Mouse (Mus musculus): ENCODE results near the gene Suclg2. TPM values are rescaled to one million over a fixed set of nuclear protein-coding genes. Genes with fewer than 3 reads are reported as not detected.

The Suclg2 gene
- polyA plus RNA-seq, 2 experiments, result 21.1 to 33.8 TPM

DNA sequence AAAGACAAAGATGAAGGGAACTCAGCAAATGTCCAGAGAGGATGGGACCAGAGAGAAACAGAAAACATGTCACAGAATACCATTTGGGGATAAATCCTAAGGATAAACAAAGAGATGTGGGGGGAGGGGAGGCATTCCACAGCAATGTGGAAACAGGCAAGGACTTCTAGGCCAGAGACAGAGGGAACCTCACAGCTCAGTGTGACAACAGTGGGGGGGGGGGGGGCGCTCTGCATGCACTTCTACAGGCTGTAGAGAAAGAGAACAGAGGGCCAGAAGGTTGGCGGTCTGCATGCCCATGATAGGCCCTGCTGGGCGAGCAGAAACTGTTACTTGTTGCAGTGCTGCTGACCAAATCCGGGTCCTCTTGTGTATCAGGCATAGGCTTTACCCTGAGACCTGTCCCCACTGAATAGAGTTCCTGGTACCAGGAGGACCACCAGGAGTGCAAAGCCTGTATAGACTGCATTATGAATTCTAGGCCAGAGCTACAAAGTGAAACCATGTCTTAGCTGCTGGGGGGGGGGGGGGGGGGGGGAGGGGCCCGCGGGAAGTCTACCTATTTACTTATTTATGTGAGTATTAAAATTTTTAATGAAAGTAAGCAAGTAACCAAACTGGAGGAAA, 20.0 kb downstream of the Suclg2 start:
- no peak for DNase-seq (ENCODE audit: low read depth in 3 of 3, low spot score in 3 of 3)
- WGBS (ENCODE audit: insufficient replicate concordance), result 43% methylated on average over 5 of the region's 6 CpGs
- no peaks in the 10 kb centered on the region for H3K36me3 ChIP-seq (replicated peaks; ENCODE audit: control insufficient read depth, insufficient read depth, low read depth)
- peaks cover 4 to 9% of the 10 kb centered on the region in 2 experiments; a peak in 2 of 4 replicates for H3K4me1 ChIP-seq (replicated peaks; ENCODE audit: control insufficient read depth in 2 of 2, insufficient read depth in 2 of 2, low read length in 1 of 2)
- no peaks in the 10 kb centered on the region for H3K27me3 ChIP-seq (ENCODE audit: control insufficient read depth, insufficient read depth, low read length)
- no peak for ATAC-seq (ENCODE audit: insufficient read depth)
- H3K27ac ChIP-seq, result no peak overlapping the region
- H3K4me3 ChIP-seq (ENCODE audit: insufficient read depth in 1 of 2, low read depth in 2 of 2, low read length in 2 of 2), result no peak overlapping the region
- no peak overlapping the region for H3K4me2 ChIP-seq (ENCODE audit: low read depth)
- H3K9me3 ChIP-seq (ENCODE audit: control insufficient read depth, low read length), result no peaks in the 10 kb centered on the region
- TF ChIP-seq CTCF (IDR thresholded peaks at IDR 0.05; ENCODE audit: low read depth), result no peak
- no peak for TF ChIP-seq EP300 (IDR thresholded peaks at IDR 0.05; ENCODE audit: low read depth)
- H3K9ac ChIP-seq (replicated peaks), result no peak overlapping the region

DNA sequence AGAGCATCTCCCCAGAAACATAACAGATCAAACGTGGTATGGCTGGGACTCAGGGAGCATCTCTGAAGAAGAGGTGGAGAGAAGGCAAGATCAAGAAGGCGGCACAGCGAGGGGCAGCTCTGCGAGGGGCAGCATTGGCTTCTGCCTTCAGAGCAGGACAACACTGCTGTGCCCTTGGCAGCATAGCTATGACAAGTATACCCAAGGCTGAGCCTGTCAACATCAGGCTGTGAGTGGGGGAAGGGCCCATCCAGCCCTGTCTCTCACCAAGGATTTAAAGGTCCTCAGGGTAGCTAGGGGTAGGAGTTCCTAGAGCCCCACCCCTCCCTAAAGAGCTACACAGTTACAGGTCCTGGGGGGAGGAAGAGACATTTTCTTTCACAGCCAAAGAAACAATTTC, 23.7 kb downstream of the Suclg2 start:
- 79% methylated on average over 4 of the region's 4 CpGs for WGBS (ENCODE audit: insufficient replicate concordance)
- H3K27ac ChIP-seq, result no peak overlapping the region
- no peak for ATAC-seq (ENCODE audit: insufficient read depth)

DNA sequence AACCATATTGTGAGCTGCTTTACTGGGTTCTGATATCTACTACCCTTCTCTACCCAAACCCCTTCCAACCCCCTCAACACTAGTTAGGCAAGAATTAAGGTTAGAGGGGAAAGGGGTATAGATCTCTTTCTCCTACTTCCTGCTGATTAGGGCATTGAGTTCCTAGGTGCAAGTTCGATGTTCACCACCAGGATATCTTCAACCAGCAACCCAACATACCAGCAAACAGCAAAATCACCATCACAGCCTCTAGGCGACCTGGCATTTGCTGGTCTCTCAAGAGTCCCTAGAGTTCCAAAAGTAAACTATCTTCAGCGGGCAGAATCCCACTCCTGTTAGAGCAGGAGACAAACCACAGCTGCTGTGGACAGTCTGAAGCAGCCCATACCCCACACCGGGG, 33.4 kb downstream of the Suclg2 start:
- Histone ChIP-seq H3K9ac (replicated peaks) (no peak overlapping the region), H3K27ac (no peak overlapping the region), H3K36me3 (replicated peaks; ENCODE audit: control insufficient read depth, insufficient read depth, low read depth) (no peaks in the 10 kb centered on the region), H3K4me3 (ENCODE audit: insufficient read depth in 1 of 2, low read depth in 2 of 2, low read length in 2 of 2) (no peak overlapping the region), H3K4me1 (replicated peaks; ENCODE audit: control insufficient read depth in 2 of 2, insufficient read depth in 2 of 2, low read length in 1 of 2) (peaks cover 0 to 4% of the 10 kb centered on the region in 2 experiments; a peak in 2 of 4 replicates), H3K9me3 (ENCODE audit: control insufficient read depth, low read length) (no peaks in the 10 kb centered on the region), H3K27me3 (ENCODE audit: control insufficient read depth, insufficient read depth, low read length) (no peaks in the 10 kb centered on the region), H3K4me2 (ENCODE audit: low read depth) (no peak overlapping the region)
- ATAC-seq (ENCODE audit: insufficient read depth) (no peak), DNase-seq (ENCODE audit: low read depth in 3 of 3, low spot score in 3 of 3) (no peak)
- no peak for TF ChIP-seq CTCF (IDR thresholded peaks at IDR 0.05; ENCODE audit: low read depth)
- TF ChIP-seq EP300 (IDR thresholded peaks at IDR 0.05; ENCODE audit: low read depth), result no peak
- WGBS (ENCODE audit: insufficient replicate concordance), result 52% methylated on average over 4 of the region's 4 CpGs

More for the DNA sequence above, 23.7 kb downstream of the Suclg2 start:
- H3K4me3 ChIP-seq (ENCODE audit: insufficient read depth in 1 of 2, low read depth in 2 of 2, low read length in 2 of 2), result no peak overlapping the region
- H3K9me3 ChIP-seq (ENCODE audit: control insufficient read depth, low read length), result no peaks in the 10 kb centered on the region
- DNase-seq (ENCODE audit: low read depth in 3 of 3, low spot score in 3 of 3), result no peak
- no peaks in the 10 kb centered on the region for H3K36me3 ChIP-seq (replicated peaks; ENCODE audit: control insufficient read depth, insufficient read depth, low read depth)
- peaks cover 4 to 7% of the 10 kb centered on the region in 2 experiments; a peak in 2 of 4 replicates for H3K4me1 ChIP-seq (replicated peaks; ENCODE audit: control insufficient read depth in 2 of 2, insufficient read depth in 2 of 2, low read length in 1 of 2)
- H3K4me2 ChIP-seq (ENCODE audit: low read depth), result no peak overlapping the region
- no peak overlapping the region for H3K9ac ChIP-seq (replicated peaks)
- TF ChIP-seq CTCF (IDR thresholded peaks at IDR 0.05; ENCODE audit: low read depth) (no peak), EP300 (IDR thresholded peaks at IDR 0.05; ENCODE audit: low read depth) (no peak)
- H3K27me3 ChIP-seq (ENCODE audit: control insufficient read depth, insufficient read depth, low read length), result no peaks in the 10 kb centered on the region

DNA sequence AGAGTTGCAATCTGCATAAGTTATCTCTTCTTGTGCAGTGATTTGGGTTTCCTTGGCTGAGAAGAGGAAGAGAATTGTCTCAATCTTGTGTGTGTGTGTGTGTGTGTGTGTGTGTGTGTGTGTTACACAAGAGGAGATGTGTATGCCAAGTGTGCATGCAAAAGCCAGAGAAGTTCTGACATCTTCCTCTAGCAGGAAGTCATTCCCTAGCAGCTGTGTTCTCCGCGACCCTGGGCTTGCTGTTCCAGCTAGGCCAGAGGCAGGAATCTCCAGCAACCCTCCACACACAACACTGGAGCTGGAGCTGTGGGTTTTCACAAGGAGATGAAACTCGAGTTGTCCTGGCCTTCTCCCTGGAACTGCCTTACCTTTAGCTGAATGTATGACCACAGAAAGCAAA, 38.9 kb downstream of the Suclg2 start:
- Histone ChIP-seq H3K27ac (no peak overlapping the region), H3K4me2 (ENCODE audit: low read depth) (no peak overlapping the region), H3K9me3 (ENCODE audit: control insufficient read depth, low read length) (no peaks in the 10 kb centered on the region), H3K27me3 (ENCODE audit: control insufficient read depth, insufficient read depth, low read length) (no peaks in the 10 kb centered on the region), H3K36me3 (replicated peaks; ENCODE audit: control insufficient read depth, insufficient read depth, low read depth) (no peaks in the 10 kb centered on the region), H3K9ac (replicated peaks) (no peak overlapping the region), H3K4me3 (ENCODE audit: insufficient read depth in 1 of 2, low read depth in 2 of 2, low read length in 2 of 2) (no peak overlapping the region), H3K4me1 (replicated peaks; ENCODE audit: control insufficient read depth in 2 of 2, insufficient read depth in 2 of 2, low read length in 1 of 2) (peaks cover 0 to 11% of the 10 kb centered on the region in 2 experiments; a peak in 2 of 4 replicates)
- ATAC-seq (ENCODE audit: insufficient read depth) (no peak), DNase-seq (ENCODE audit: low read depth in 3 of 3, low spot score in 3 of 3) (no peak)
- TF ChIP-seq CTCF (IDR thresholded peaks at IDR 0.05; ENCODE audit: low read depth) (no peak), EP300 (IDR thresholded peaks at IDR 0.05; ENCODE audit: low read depth) (no peak)
- 56% methylated on average over 3 of the region's 3 CpGs for WGBS (ENCODE audit: insufficient replicate concordance)

DNA sequence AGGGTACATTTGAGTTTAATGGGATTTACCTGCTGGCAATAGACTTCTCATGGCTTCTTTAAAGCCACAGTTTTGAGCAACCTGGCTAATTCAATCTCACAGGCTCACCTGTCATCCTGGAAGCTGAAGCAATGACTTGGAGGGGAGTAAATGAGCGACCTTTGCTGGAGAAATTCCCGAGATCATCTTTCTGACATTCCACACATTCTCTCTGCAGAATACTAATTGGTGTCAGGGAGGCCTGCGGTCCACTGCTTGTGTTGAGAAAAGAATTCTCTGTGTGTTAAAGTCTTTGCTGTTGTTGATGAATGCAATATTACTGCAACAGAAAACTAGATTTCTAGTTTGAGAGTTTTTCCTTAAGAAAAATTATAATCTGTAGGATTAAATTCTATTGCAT, 39.3 kb downstream of the Suclg2 start:
- DNase-seq (ENCODE audit: low read depth in 3 of 3, low spot score in 3 of 3) (no peak), ATAC-seq (ENCODE audit: insufficient read depth) (no peak)
- TF ChIP-seq EP300 (IDR thresholded peaks at IDR 0.05; ENCODE audit: low read depth) (no peak), CTCF (IDR thresholded peaks at IDR 0.05; ENCODE audit: low read depth) (no peak)
- no peak overlapping the region for H3K27ac ChIP-seq
- no peak overlapping the region for H3K9ac ChIP-seq (replicated peaks)
- no peaks in the 10 kb centered on the region for H3K9me3 ChIP-seq (ENCODE audit: control insufficient read depth, low read length)
- no peak overlapping the region for H3K4me3 ChIP-seq (ENCODE audit: insufficient read depth in 1 of 2, low read depth in 2 of 2, low read length in 2 of 2)
- peaks cover 0 to 13% of the 10 kb centered on the region in 2 experiments; a peak in 2 of 4 replicates for H3K4me1 ChIP-seq (replicated peaks; ENCODE audit: control insufficient read depth in 2 of 2, insufficient read depth in 2 of 2, low read length in 1 of 2)
- H3K4me2 ChIP-seq (ENCODE audit: low read depth), result no peak overlapping the region
- H3K27me3 ChIP-seq (ENCODE audit: control insufficient read depth, insufficient read depth, low read length), result no peaks in the 10 kb centered on the region
- no peaks in the 10 kb centered on the region for H3K36me3 ChIP-seq (replicated peaks; ENCODE audit: control insufficient read depth, insufficient read depth, low read depth)
- WGBS (ENCODE audit: insufficient replicate concordance), result 59% methylated on average over 3 of the region's 3 CpGs

Measured in liver, embryonic 14.5 days (tissue).